Mouse (Mus musculus): ENCODE data around the gene Maml2.

Maml2 gene

GRCm38 (mm10) chr9:13525075-13525474 lies 227.3 kb downstream of the Maml2 start:
- peaks cover 25% of the 10 kb centered on the region for H3K4me1 ChIP-seq (replicated peaks; ENCODE audit: low read depth, low read length)
- H3K36me3 ChIP-seq (ENCODE audit: insufficient read depth, low read length): no peaks in the 10 kb centered on the region
- TF ChIP-seq POU5F1 (IDR thresholded peaks at IDR 0.05; ENCODE audit: borderline replicate concordance, low read length): no peak
- no peak for TF ChIP-seq CTCF (conservative IDR thresholded peaks at IDR 0.05; ENCODE audit: low read length)
- no peak for TF ChIP-seq NANOG (IDR thresholded peaks at IDR 0.05; ENCODE audit: borderline replicate concordance, low read length)
- no peaks in the 10 kb centered on the region for H3K27me3 ChIP-seq (ENCODE audit: insufficient read depth, low read length)
- H3K4me3 ChIP-seq (replicated peaks; ENCODE audit: low read length): no peak overlapping the region
- H3K9me3 ChIP-seq (ENCODE audit: low read length): no peaks in the 10 kb centered on the region

- Histone ChIP-seq H3K4me3 (replicated peaks; ENCODE audit: low read length) (no peak overlapping the region), H3K4me1 (replicated peaks; ENCODE audit: low read depth, low read length) (peaks cover 29% of the 10 kb centered on the region), H3K9me3 (ENCODE audit: low read length) (no peaks in the 10 kb centered on the region), H3K27me3 (ENCODE audit: insufficient read depth, low read length) (no peaks in the 10 kb centered on the region), H3K36me3 (ENCODE audit: insufficient read depth, low read length) (no peaks in the 10 kb centered on the region)
- TF ChIP-seq NANOG (IDR thresholded peaks at IDR 0.05; ENCODE audit: borderline replicate concordance, low read length): no peak
These were observed 228.0 kb downstream of the Maml2 start for GRCm38 (mm10) chr9:13525561-13526255.

GRCm38 (mm10) chr9:13530575-13530974 lies 232.8 kb downstream of the Maml2 start:
- TF ChIP-seq POU5F1 (IDR thresholded peaks at IDR 0.05; ENCODE audit: borderline replicate concordance, low read length) (no peak), NANOG (IDR thresholded peaks at IDR 0.05; ENCODE audit: borderline replicate concordance, low read length) (no peak)
- no peak overlapping the region for H3K4me3 ChIP-seq (replicated peaks; ENCODE audit: low read length)
- no peaks in the 10 kb centered on the region for H3K9me3 ChIP-seq (ENCODE audit: low read length)
- no peaks in the 10 kb centered on the region for H3K36me3 ChIP-seq (ENCODE audit: insufficient read depth, low read length)
- H3K27me3 ChIP-seq (ENCODE audit: insufficient read depth, low read length): no peaks in the 10 kb centered on the region
- H3K4me1 ChIP-seq (replicated peaks; ENCODE audit: low read depth, low read length): peaks cover 37% of the 10 kb centered on the region

- Histone ChIP-seq H3K4me1 (replicated peaks; ENCODE audit: low read depth, low read length) (peaks cover 26% of the 10 kb centered on the region), H3K27me3 (ENCODE audit: insufficient read depth, low read length) (no peaks in the 10 kb centered on the region), H3K4me3 (replicated peaks; ENCODE audit: low read length) (no peak overlapping the region), H3K9me3 (ENCODE audit: low read length) (no peaks in the 10 kb centered on the region), H3K36me3 (ENCODE audit: insufficient read depth, low read length) (no peaks in the 10 kb centered on the region)
- TF ChIP-seq NANOG (IDR thresholded peaks at IDR 0.05; ENCODE audit: borderline replicate concordance, low read length) (no peak), CTCF (conservative IDR thresholded peaks at IDR 0.05; ENCODE audit: low read length) (no peak), POU5F1 (IDR thresholded peaks at IDR 0.05; ENCODE audit: borderline replicate concordance, low read length) (no peak)
These were observed 235.4 kb downstream of the Maml2 start for GRCm38 (mm10) chr9:13533076-13533707.

GRCm38 (mm10) chr9:13535803-13536202 lies 238.0 kb downstream of the Maml2 start:
- TF ChIP-seq POU5F1 (IDR thresholded peaks at IDR 0.05; ENCODE audit: borderline replicate concordance, low read length) (no peak), NANOG (IDR thresholded peaks at IDR 0.05; ENCODE audit: borderline replicate concordance, low read length) (no peak), CTCF (conservative IDR thresholded peaks at IDR 0.05; ENCODE audit: low read length) (no peak)
- H3K4me1 ChIP-seq (replicated peaks; ENCODE audit: low read depth, low read length): peaks cover 22% of the 10 kb centered on the region
- no peak overlapping the region for H3K4me3 ChIP-seq (replicated peaks; ENCODE audit: low read length)
- no peaks in the 10 kb centered on the region for H3K9me3 ChIP-seq (ENCODE audit: low read length)
- no peaks in the 10 kb centered on the region for H3K36me3 ChIP-seq (ENCODE audit: insufficient read depth, low read length)
- H3K27me3 ChIP-seq (ENCODE audit: insufficient read depth, low read length): no peaks in the 10 kb centered on the region; the same call in 1 of the 2 replicates

GRCm38 (mm10) chr9:13536419-13537261 lies 238.9 kb downstream of the Maml2 start:
- Histone ChIP-seq H3K27me3 (ENCODE audit: insufficient read depth, low read length) (no peaks in the 10 kb centered on the region; the same call in 1 of the 2 replicates), H3K4me1 (replicated peaks; ENCODE audit: low read depth, low read length) (peaks cover 17% of the 10 kb centered on the region), H3K9me3 (ENCODE audit: low read length) (no peaks in the 10 kb centered on the region), H3K4me3 (replicated peaks; ENCODE audit: low read length) (no peak overlapping the region), H3K36me3 (ENCODE audit: insufficient read depth, low read length) (no peaks in the 10 kb centered on the region)
- TF ChIP-seq POU5F1 (IDR thresholded peaks at IDR 0.05; ENCODE audit: borderline replicate concordance, low read length) (no peak), NANOG (IDR thresholded peaks at IDR 0.05; ENCODE audit: borderline replicate concordance, low read length) (no peak), CTCF (conservative IDR thresholded peaks at IDR 0.05; ENCODE audit: low read length) (no peak)

- no peaks in the 10 kb centered on the region for H3K9me3 ChIP-seq (ENCODE audit: low read length)
- TF ChIP-seq POU5F1 (IDR thresholded peaks at IDR 0.05; ENCODE audit: borderline replicate concordance, low read length) (no peak), NANOG (IDR thresholded peaks at IDR 0.05; ENCODE audit: borderline replicate concordance, low read length) (no peak), CTCF (conservative IDR thresholded peaks at IDR 0.05; ENCODE audit: low read length) (no peak)
- no peaks in the 10 kb centered on the region; the same call in 1 of the 2 replicates for H3K27me3 ChIP-seq (ENCODE audit: insufficient read depth, low read length)
- H3K4me1 ChIP-seq (replicated peaks; ENCODE audit: low read depth, low read length): peaks cover 5% of the 10 kb centered on the region; the same call in 1 of the 2 replicates
- H3K4me3 ChIP-seq (replicated peaks; ENCODE audit: low read length): no peak overlapping the region
- H3K36me3 ChIP-seq (ENCODE audit: insufficient read depth, low read length): no peaks in the 10 kb centered on the region
These were observed 240.4 kb downstream of the Maml2 start for GRCm38 (mm10) chr9:13538200-13538599.

GRCm38 (mm10) chr9:13539535-13539934 lies 241.8 kb downstream of the Maml2 start:
- Histone ChIP-seq H3K36me3 (ENCODE audit: insufficient read depth, low read length) (no peaks in the 10 kb centered on the region), H3K4me3 (replicated peaks; ENCODE audit: low read length) (no peak overlapping the region), H3K27me3 (ENCODE audit: insufficient read depth, low read length) (no peaks in the 10 kb centered on the region; the same call in 1 of the 2 replicates), H3K9me3 (ENCODE audit: low read length) (no peaks in the 10 kb centered on the region), H3K4me1 (replicated peaks; ENCODE audit: low read depth, low read length) (peaks cover 5% of the 10 kb centered on the region; the same call in 1 of the 2 replicates)
- no peak for TF ChIP-seq NANOG (IDR thresholded peaks at IDR 0.05; ENCODE audit: borderline replicate concordance, low read length)
- TF ChIP-seq CTCF (conservative IDR thresholded peaks at IDR 0.05; ENCODE audit: low read length): no peak
- no peak for TF ChIP-seq POU5F1 (IDR thresholded peaks at IDR 0.05; ENCODE audit: borderline replicate concordance, low read length)

All from E14TG2a.4 (cell line).